ENCODE assay signal across 8 mouse cellular contexts in genomic region chr12:73462091-73462490, GRCm38 (mm10).
DNase-seq lines count a peak whose midpoint lies in the region; ATAC-seq lines count a peak whose summit lies in the region.

No protein-coding gene starts in this region.

- peaks cover 6% of the 10 kb centered on the region for H3K4me1 ChIP-seq in heart, embryonic 12.5 days (replicated peaks)
- peaks cover 9% of the 10 kb centered on the region; the same call in 1 of the 2 replicates for H3K4me1 ChIP-seq in stomach, embryonic 15.5 days
- no peaks in the 10 kb centered on the region for H3K4me1 ChIP-seq in forebrain, embryonic 15.5 days

- no peak for ATAC-seq in heart, embryonic 12.5 days (ENCODE audit: insufficient number of reproducible peaks, low FRiP score)
- ATAC-seq in stomach, embryonic 15.5 days (ENCODE audit: insufficient read depth, low FRiP score, low read depth) = peak; percentile 43; the same call in 1 of the 2 replicates
- no peak for ATAC-seq in forebrain, embryonic 15.5 days (replicated peaks)

- no peak overlapping the region for H3K4me2 ChIP-seq in heart, embryonic 12.5 days
- H3K4me2 ChIP-seq in stomach, embryonic 15.5 days = no peak overlapping the region
- no peak overlapping the region for H3K4me2 ChIP-seq in forebrain, embryonic 15.5 days (replicated peaks)

- peak overlapping the region; percentile 54; the same call in 1 of the 2 replicates for H3K9ac ChIP-seq in heart, embryonic 12.5 days
- H3K9ac ChIP-seq in stomach, embryonic 15.5 days = no peak overlapping the region
- no peak overlapping the region for H3K9ac ChIP-seq in forebrain, embryonic 15.5 days (replicated peaks)

- H3K27ac ChIP-seq in heart, embryonic 12.5 days (ENCODE audit: poor library complexity, severe bottlenecking) = no peak overlapping the region
- H3K27ac ChIP-seq in stomach, embryonic 15.5 days = no peak overlapping the region
- H3K27ac ChIP-seq in forebrain, embryonic 15.5 days (replicated peaks) = no peak overlapping the region

- no peak overlapping the region for H3K4me3 ChIP-seq in heart, embryonic 12.5 days
- no peak overlapping the region for H3K4me3 ChIP-seq in stomach, embryonic 15.5 days (replicated peaks)
- no peak overlapping the region for H3K4me3 ChIP-seq in forebrain, embryonic 15.5 days

- peak; percentile 63 to 81 for DNase-seq in adrenal gland, adult (ENCODE audit: inconsistent age in 2 of 2, low spot score in 1 of 2)
- no peak for DNase-seq in adrenal gland, postnatal 4 days (ENCODE audit: low spot score in 2 of 2)
- DNase-seq in right cerebral cortex, adult 18-20 months = peak; percentile 4
- DNase-seq in right cerebral cortex, adult 2 months (ENCODE audit: low spot score in 2 of 2) = no peak
- DNase-seq in layer of hippocampus, postnatal 10 days (ENCODE audit: low spot score in 2 of 2) = peak; percentile 31 to 39

- no peaks in the 10 kb centered on the region for H3K27me3 ChIP-seq in heart, embryonic 12.5 days (replicated peaks)
- no peaks in the 10 kb centered on the region for H3K27me3 ChIP-seq in stomach, embryonic 15.5 days (replicated peaks)
- H3K27me3 ChIP-seq in forebrain, embryonic 15.5 days = no peaks in the 10 kb centered on the region

- WGBS in heart, embryonic 12.5 days = 51% methylated on average over 5 of the region's 5 CpGs
- WGBS in stomach, embryonic 15.5 days = 52% methylated on average over 5 of the region's 5 CpGs
- 44% methylated on average over 5 of the region's 5 CpGs for WGBS in forebrain, embryonic 15.5 days

- 0 out of 2 replicates have a peak, but pooled peaks cover 3% of the 10 kb centered on the region for H3K9me3 ChIP-seq in heart, embryonic 12.5 days (replicated peaks)
- H3K9me3 ChIP-seq in stomach, embryonic 15.5 days = no peaks in the 10 kb centered on the region
- H3K9me3 ChIP-seq in forebrain, embryonic 15.5 days = no peaks in the 10 kb centered on the region

- H3K36me3 ChIP-seq in heart, embryonic 12.5 days = no peaks in the 10 kb centered on the region
- no peaks in the 10 kb centered on the region for H3K36me3 ChIP-seq in stomach, embryonic 15.5 days
- no peaks in the 10 kb centered on the region for H3K36me3 ChIP-seq in forebrain, embryonic 15.5 days

Comparison
In these comparisons a context has a peak if more than half of its experiments do, and no peak if none do; other contexts are left out.
1. DNase-seq: peak in adrenal gland, adult (2 of 2), right cerebral cortex, adult 18-20 months (single experiment) and layer of hippocampus, postnatal 10 days (2 of 2); none in adrenal gland, postnatal 4 days (0 of 2) and right cerebral cortex, adult 2 months (0 of 2).